Comparison of ENCODE assay signal across 8 mouse cellular contexts in genomic region chr8:84699861-84700322, GRCm38 (mm10). TPM values are rescaled to one million over a fixed set of nuclear protein-coding genes. Genes with fewer than 3 reads are reported as not detected.
DNase-seq lines count a peak whose midpoint lies in the region; ATAC-seq and TF ChIP-seq lines count a peak whose summit lies in the region.

No protein-coding gene starts in this region.

- peak; percentile 82 for DNase-seq in 3T3-L1 (ENCODE audit: low read depth, low spot score)
- no peak for DNase-seq in G1E (ENCODE audit: low spot score)
- peak; percentile 66 for DNase-seq in embryonic facial prominence, embryonic 10.5 days (ENCODE audit: low spot score)
- peak; percentile 77 to 89 for DNase-seq in heart, adult 2 months
- peak; percentile 91 for DNase-seq in kidney, adult 2 months
- DNase-seq in liver, embryonic 13.5 days: peak; percentile 66
- DNase-seq in ovary, adult 18-20 months (ENCODE audit: low spot score): no peak

- no peaks in the 10 kb centered on the region for H3K9me3 ChIP-seq in G1E (replicated peaks)
- H3K9me3 ChIP-seq in embryonic facial prominence, embryonic 10.5 days: no peaks in the 10 kb centered on the region
- no peaks in the 10 kb centered on the region for H3K9me3 ChIP-seq in liver, embryonic 13.5 days (replicated peaks)

- WGBS in embryonic facial prominence, embryonic 10.5 days: 69% methylated on average over 7 of the region's 7 CpGs
- WGBS in heart, adult 2 months: 36% methylated on average over 7 of the region's 7 CpGs
- WGBS in kidney, adult 2 months: 45% methylated on average over 7 of the region's 7 CpGs
- 23% methylated on average over 7 of the region's 7 CpGs for WGBS in liver, embryonic 13.5 days (ENCODE audit: insufficient replicate concordance)

- peaks cover 69% of the 10 kb centered on the region for H3K4me1 ChIP-seq in G1E (ENCODE audit: insufficient read depth, low read depth, low read length)
- H3K4me1 ChIP-seq in embryonic facial prominence, embryonic 10.5 days: peaks cover 26% of the 10 kb centered on the region
- H3K4me1 ChIP-seq in heart, adult 2 months (ENCODE audit: control insufficient read depth, insufficient read depth, low read length): peaks cover 19% of the 10 kb centered on the region
- H3K4me1 ChIP-seq in kidney, adult 2 months (ENCODE audit: control insufficient read depth, insufficient read depth, low read length): 0 out of 2 replicates have a peak, but pooled peaks cover 3% of the 10 kb centered on the region
- peaks cover 57% of the 10 kb centered on the region for H3K4me1 ChIP-seq in liver, embryonic 13.5 days (replicated peaks)

- H3K79me2 ChIP-seq in heart, adult 2 months (replicated peaks; ENCODE audit: control insufficient read depth, insufficient read depth, low read length): no peaks in the 10 kb centered on the region

- H3K4me2 ChIP-seq in liver, embryonic 13.5 days: peak overlapping the region; percentile 95

- peaks cover 85% of the 10 kb centered on the region for H3K36me3 ChIP-seq in G1E (replicated peaks)
- H3K36me3 ChIP-seq in embryonic facial prominence, embryonic 10.5 days (replicated peaks): peaks cover 54% of the 10 kb centered on the region
- no peaks in the 10 kb centered on the region for H3K36me3 ChIP-seq in heart, adult 2 months (ENCODE audit: control insufficient read depth, insufficient read depth, low read length)
- H3K36me3 ChIP-seq in kidney, adult 2 months (ENCODE audit: control insufficient read depth, insufficient read depth, low read length): no peaks in the 10 kb centered on the region
- peaks cover 69% of the 10 kb centered on the region for H3K36me3 ChIP-seq in liver, embryonic 13.5 days

- no peaks in the 10 kb centered on the region for H3K27me3 ChIP-seq in G1E (ENCODE audit: insufficient read depth, low read length)
- H3K27me3 ChIP-seq in embryonic facial prominence, embryonic 10.5 days (replicated peaks; ENCODE audit: low read depth, poor library complexity, severe bottlenecking): peaks cover 54% of the 10 kb centered on the region
- no peaks in the 10 kb centered on the region for H3K27me3 ChIP-seq in heart, adult 2 months (ENCODE audit: control insufficient read depth, insufficient read depth, low read length)
- H3K27me3 ChIP-seq in kidney, adult 2 months (replicated peaks; ENCODE audit: control insufficient read depth, insufficient read depth, low read length): no peaks in the 10 kb centered on the region
- H3K27me3 ChIP-seq in liver, embryonic 13.5 days: no peaks in the 10 kb centered on the region

- no peak overlapping the region for H3K27ac ChIP-seq in embryonic facial prominence, embryonic 10.5 days (replicated peaks)
- peak overlapping the region; percentile 90 for H3K27ac ChIP-seq in heart, adult 2 months
- H3K27ac ChIP-seq in kidney, adult 2 months (ENCODE audit: insufficient read depth, low read depth, low read length): no peak overlapping the region
- peak overlapping the region; percentile 98 for H3K27ac ChIP-seq in liver, embryonic 13.5 days

- 0 out of 2 replicates have a peak, but pooled peaks have one; percentile 1 for ATAC-seq in G1E (ENCODE audit: extremely low read depth, insufficient number of reproducible peaks, low FRiP score, poor library complexity, severe bottlenecking)
- no peak for ATAC-seq in liver, embryonic 13.5 days (ENCODE audit: low read depth)
- ATAC-seq in neutrophil, adult 5-6 weeks (ENCODE audit: extremely low read depth, insufficient number of reproducible peaks, low FRiP score, poor library complexity, severe bottlenecking): peak; percentile 35; the same call in 1 of the 2 replicates

- peak; percentile 99 for TF ChIP-seq EP300 in heart, adult 2 months (IDR thresholded peaks at IDR 0.05; ENCODE audit: insufficient read depth, low read depth, low read length)

- H3K9ac ChIP-seq in heart, adult 2 months (ENCODE audit: low read depth, low read length): no peak overlapping the region; the same call in 1 of the 2 replicates
- peak overlapping the region; percentile 98 for H3K9ac ChIP-seq in liver, embryonic 13.5 days

- peak overlapping the region; percentile 42; the same call in 1 of the 2 replicates for H3K4me3 ChIP-seq in G1E (ENCODE audit: low read depth, low read length)
- peak overlapping the region; percentile 8; the same call in 1 of the 2 replicates for H3K4me3 ChIP-seq in embryonic facial prominence, embryonic 10.5 days
- no peak overlapping the region for H3K4me3 ChIP-seq in heart, adult 2 months
- H3K4me3 ChIP-seq in kidney, adult 2 months (ENCODE audit: insufficient read depth, low read depth, low read length): no peak overlapping the region
- no peak overlapping the region for H3K4me3 ChIP-seq in liver, embryonic 13.5 days (replicated peaks)

- TF ChIP-seq POLR2A in heart, adult 2 months (IDR thresholded peaks at IDR 0.05; ENCODE audit: insufficient read depth, low read depth, low read length): peak; percentile 89
- TF ChIP-seq POLR2A in kidney, adult 2 months (IDR thresholded peaks at IDR 0.05; ENCODE audit: low read depth, low read length): no peak

- intact Hi-C loops in heart, adult 2 months (cut with DNase I): loop anchor here (2.0 kb wide), 1 partner anchor 39 kb away; no protein-coding TSS in a partner anchor

- peak; percentile 67; the same call in 1 of the 2 replicates for TF ChIP-seq CTCF in G1E (IDR thresholded peaks at IDR 0.05; ENCODE audit: low read depth, low read length)
- peak; percentile 94 for TF ChIP-seq CTCF in heart, adult 2 months (IDR thresholded peaks at IDR 0.05)
- peak; percentile 71 for TF ChIP-seq CTCF in kidney, adult 2 months (conservative IDR thresholded peaks at IDR 0.05; ENCODE audit: insufficient read depth, insufficient read length, low read depth, low read length)

RNA-seq across cellular contexts. Expression of gene Lyl1, which starts 1.4 kb away (rescaled TPM):
- total RNA-seq in G1E (2014; fragmentation: Nextera tagmentation): 136 and 138 TPM in 2 replicates
- 81.2 and 95.6 TPM in 2 replicates for total RNA-seq in G1E (2017)
- 550 and 561 TPM in 2 replicates for polyA plus RNA-seq in G1E (2012)
- polyA plus RNA-seq in embryonic facial prominence, embryonic 10.5 days (2016; fragmentation: Nextera tagmentation; extraction: Ambion mirVana): 4.3 and 5.5 TPM in 2 replicates
- 1 to 10 TPM; 3.0 to 3.7 TPM for total RNA-seq in heart, adult 2 months (2021)
- 4.0 and 7.7 TPM in 2 replicates for polyA plus RNA-seq in heart, adult 2 months (2012; rRNA removed)
- 3.2 and 4.1 TPM in 2 replicates for polyA plus RNA-seq in kidney, adult 2 months (2012; rRNA removed)
- polyA plus RNA-seq in liver, embryonic 13.5 days (2015; fragmentation: Nextera tagmentation; extraction: Ambion mirVana): 61.2 and 61.3 TPM in 2 replicates
- total RNA-seq in neutrophil, adult 5-6 weeks (2017): 54.5 and 59.7 TPM in 2 replicates

RNA-seq across cellular contexts. Expression of gene Nacc1, which starts 12.2 kb away (rescaled TPM):
- total RNA-seq in G1E (2014; fragmentation: Nextera tagmentation): 120 and 125 TPM in 2 replicates
- total RNA-seq in G1E (2017): 48.1 and 54.5 TPM in 2 replicates
- polyA plus RNA-seq in G1E (2012): 207 and 224 TPM in 2 replicates
- 30.4 and 30.8 TPM in 2 replicates for polyA plus RNA-seq in embryonic facial prominence, embryonic 10.5 days (2016; fragmentation: Nextera tagmentation; extraction: Ambion mirVana)
- total RNA-seq in heart, adult 2 months (2021): 10 to 100 TPM; 30.5 to 31.0 TPM
- 45.3 and 50.5 TPM in 2 replicates for polyA plus RNA-seq in heart, adult 2 months (2012; rRNA removed)
- 85.8 and 93.9 TPM in 2 replicates for polyA plus RNA-seq in kidney, adult 2 months (2012; rRNA removed)
- polyA plus RNA-seq in liver, embryonic 13.5 days (2015; fragmentation: Nextera tagmentation; extraction: Ambion mirVana): 6.9 and 7.6 TPM in 2 replicates
- 30.2 and 33.9 TPM in 2 replicates for total RNA-seq in neutrophil, adult 5-6 weeks (2017)

RNA-seq across cellular contexts. Expression of gene Trmt1, which starts 13.8 kb away (rescaled TPM):
- total RNA-seq in G1E (2014; fragmentation: Nextera tagmentation): 63.3 and 64.9 TPM in 2 replicates
- 68.2 and 96.4 TPM in 2 replicates for total RNA-seq in G1E (2017)
- polyA plus RNA-seq in G1E (2012): 244 and 260 TPM in 2 replicates
- polyA plus RNA-seq in embryonic facial prominence, embryonic 10.5 days (2016; fragmentation: Nextera tagmentation; extraction: Ambion mirVana): 69.1 and 71.2 TPM in 2 replicates
- total RNA-seq in heart, adult 2 months (2021): 10 to 100 TPM; 32.0 to 37.4 TPM
- 39.9 and 50.8 TPM in 2 replicates for polyA plus RNA-seq in heart, adult 2 months (2012; rRNA removed)
- 73.7 and 98.9 TPM in 2 replicates for polyA plus RNA-seq in kidney, adult 2 months (2012; rRNA removed)
- 45.9 and 46.8 TPM in 2 replicates for polyA plus RNA-seq in liver, embryonic 13.5 days (2015; fragmentation: Nextera tagmentation; extraction: Ambion mirVana)
- 83.2 and 89.7 TPM in 2 replicates for total RNA-seq in neutrophil, adult 5-6 weeks (2017)

RNA-seq across cellular contexts. Expression of gene G430095P16Rik, which starts 22.9 kb away (rescaled TPM):
- total RNA-seq in G1E (2014; fragmentation: Nextera tagmentation) (39.9 and 54.3 TPM in 2 replicates), G1E (2017) (11.0 and 11.3 TPM in 2 replicates)
- 35.2 and 42.7 TPM in 2 replicates for polyA plus RNA-seq in G1E (2012)
- polyA plus RNA-seq in embryonic facial prominence, embryonic 10.5 days (2016; fragmentation: Nextera tagmentation; extraction: Ambion mirVana): 1.6 and 3.6 TPM in 2 replicates
- total RNA-seq in heart, adult 2 months (2021): under 1 TPM in 1 of 2 experiments, not detected in 1; 0.55 TPM
- 0.70 TPM in 1 of 2 replicates, not detected in the other for polyA plus RNA-seq in heart, adult 2 months (2012; rRNA removed)
- 0.65 and 0.81 TPM in 2 replicates for polyA plus RNA-seq in kidney, adult 2 months (2012; rRNA removed)
- polyA plus RNA-seq in liver, embryonic 13.5 days (2015; fragmentation: Nextera tagmentation; extraction: Ambion mirVana): 9.6 and 10.0 TPM in 2 replicates
- total RNA-seq in neutrophil, adult 5-6 weeks (2017): 0.61 and 3.4 TPM in 2 replicates

RNA-seq across cellular contexts. Expression of gene Ier2, which starts 37.2 kb away (rescaled TPM):
- 60.5 and 64.9 TPM in 2 replicates for total RNA-seq in G1E (2014; fragmentation: Nextera tagmentation)
- total RNA-seq in G1E (2017): 43.1 and 48.5 TPM in 2 replicates
- 112 and 119 TPM in 2 replicates for polyA plus RNA-seq in G1E (2012)
- 140 and 148 TPM in 2 replicates for polyA plus RNA-seq in embryonic facial prominence, embryonic 10.5 days (2016; fragmentation: Nextera tagmentation; extraction: Ambion mirVana)
- 10 to 100 TPM; 11.8 to 13.0 TPM for total RNA-seq in heart, adult 2 months (2021)
- 6.8 and 8.1 TPM in 2 replicates for polyA plus RNA-seq in heart, adult 2 months (2012; rRNA removed)
- 5.7 and 7.3 TPM in 2 replicates for polyA plus RNA-seq in kidney, adult 2 months (2012; rRNA removed)
- 20.5 and 24.1 TPM in 2 replicates for polyA plus RNA-seq in liver, embryonic 13.5 days (2015; fragmentation: Nextera tagmentation; extraction: Ambion mirVana)
- total RNA-seq in neutrophil, adult 5-6 weeks (2017): 115 and 124 TPM in 2 replicates

Comparison
In these comparisons a context has a peak if more than half of its experiments do, and no peak if none do; other contexts are left out.
1. DNase-seq: peak in 3T3-L1 (single experiment), embryonic facial prominence, embryonic 10.5 days (single experiment), heart, adult 2 months (2 of 2), kidney, adult 2 months (single experiment) and liver, embryonic 13.5 days (single experiment); none in G1E (single experiment) and ovary, adult 18-20 months (single experiment).
2. H3K4me3 ChIP-seq: peak in G1E (single experiment) and embryonic facial prominence, embryonic 10.5 days (single experiment); none in heart, adult 2 months (single experiment), kidney, adult 2 months (single experiment) and liver, embryonic 13.5 days (single experiment).
3. H3K27ac ChIP-seq: peak in heart, adult 2 months (single experiment) and liver, embryonic 13.5 days (single experiment); none in embryonic facial prominence, embryonic 10.5 days (single experiment) and kidney, adult 2 months (single experiment).
4. Peak in every context shown above with its lines, with median percentiles within 50 percentile points of each other: CTCF ChIP-seq.